Mouse (Mus musculus): Measurements from ENCODE around the gene Rell1.

DNA sequence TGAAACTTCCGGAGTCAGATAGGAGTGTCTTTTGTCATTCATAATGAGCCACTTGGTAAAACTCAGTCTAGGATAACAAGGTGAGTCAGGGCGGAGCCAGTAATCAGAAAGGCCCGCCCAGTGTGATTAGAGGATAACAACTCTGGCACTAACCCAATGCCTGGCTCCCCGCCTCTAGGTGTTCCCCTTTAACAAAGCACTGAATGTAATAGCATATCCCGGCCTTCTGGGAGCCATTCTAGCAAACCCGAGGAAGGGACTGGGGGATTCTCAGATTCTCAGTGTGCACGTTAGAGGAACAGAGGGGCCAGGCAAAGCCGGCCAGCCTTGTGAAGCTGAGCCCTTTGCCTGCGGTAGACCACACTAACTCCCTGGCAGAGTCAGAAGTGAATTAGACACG lies 35.9 kb downstream of the Rell1 start:
- TF ChIP-seq CTCF (IDR thresholded peaks at IDR 0.05): no peak
- no peak for TF ChIP-seq POLR2A (IDR thresholded peaks at IDR 0.05; ENCODE audit: insufficient read depth, low read depth, low read length)
